Mouse (Mus musculus) CH12F3 (cell line): ENCODE data around the gene Col4a2.

Source experiments
- in situ Hi-C: fragments of 300-500 bp; cut with MboI; formaldehyde crosslinking; loops from 2 replicates; pipeline ENCODE4 v1.14.3; 2020; ENCODE audit warnings: low sequenced_read_pairs

Col4a2 gene

GRCm38 (mm10) chr8:11296282-11296943, 16.2 kb upstream of the Col4a2 start:
- in situ Hi-C loops, result no loop called here

GRCm38 (mm10) chr8:11297141-11297838, 15.3 kb upstream of the Col4a2 start:
- in situ Hi-C loops, result no loop called here

- in situ Hi-C loops, result no loop called here
These were observed 13.9 kb upstream of the Col4a2 start for GRCm38 (mm10) chr8:11298531-11299316.

GRCm38 (mm10) chr8:11299317-11299602, 13.3 kb upstream of the Col4a2 start:
- in situ Hi-C loops, result no loop called here

- in situ Hi-C loops, result no loop called here
These were observed 12.2 kb upstream of the Col4a2 start for GRCm38 (mm10) chr8:11300436-11300835.

- in situ Hi-C loops, result no loop called here
These were observed 8.5 kb upstream of the Col4a2 start for GRCm38 (mm10) chr8:11304027-11304601.

GRCm38 (mm10) chr8:11305539-11305938, 7.1 kb upstream of the Col4a2 start:
- in situ Hi-C loops, result no loop called here

- in situ Hi-C loops, result no loop called here
These were observed 5.2 kb upstream of the Col4a2 start for GRCm38 (mm10) chr8:11307451-11307850.

GRCm38 (mm10) chr8:11308570-11308998, 4.0 kb upstream of the Col4a2 start:
- in situ Hi-C loops, result no loop called here

GRCm38 (mm10) chr8:11309226-11309625, 3.4 kb upstream of the Col4a2 start:
- in situ Hi-C loops, result no loop called here

- in situ Hi-C loops, result no loop called here
These were observed 2.6 kb upstream of the Col4a2 start for GRCm38 (mm10) chr8:11310049-11310448.

GRCm38 (mm10) chr8:11311681-11312348, 790 bp upstream of the Col4a2 start:
- in situ Hi-C loops, result no loop called here

GRCm38 (mm10) chr8:11313176-11314111, 839 bp downstream of the Col4a2 start:
- in situ Hi-C loops, result no loop called here

GRCm38 (mm10) chr8:11314613-11315012, 2.0 kb downstream of the Col4a2 start:
- in situ Hi-C loops, result no loop called here

- in situ Hi-C loops, result no loop called here
These were observed 2.8 kb downstream of the Col4a2 start for GRCm38 (mm10) chr8:11315179-11315943.

- in situ Hi-C loops, result no loop called here
These were observed 3.5 kb downstream of the Col4a2 start for GRCm38 (mm10) chr8:11316118-11316517.

- in situ Hi-C loops, result no loop called here
These were observed 6.8 kb downstream of the Col4a2 start for GRCm38 (mm10) chr8:11319405-11319804.

- in situ Hi-C loops, result no loop called here
These were observed 9.2 kb downstream of the Col4a2 start for GRCm38 (mm10) chr8:11321841-11322240.
